Mouse (Mus musculus): Measurements from ENCODE around the gene Otud4. TPM values are rescaled to one million over a fixed set of nuclear protein-coding genes. Genes with fewer than 3 reads are reported as not detected.
A peak's percentile ranks its signal among the peaks of the same experiment; 100 is the strongest.
"Not testable (repeated sequence)": the region's sequence is repeated elsewhere in the genome, so short reads cannot be mapped to it uniquely, and the experiment has no call there.

Gene Otud4
- polyA plus RNA-seq, 1 experiment from 2014 or later = 8.0 TPM

GRCm38 (mm10) chr8:79649569-79649968, 10.2 kb downstream of the Otud4 start:
- no peak for TF ChIP-seq CTCF (IDR thresholded peaks at IDR 0.05)
- no peak for TF ChIP-seq EP300 (IDR thresholded peaks at IDR 0.05)
- H3K4me1 ChIP-seq (ENCODE audit: insufficient read depth, low read depth, low read length) = no peaks in the 10 kb centered on the region
- H3K27me3 ChIP-seq (replicated peaks; ENCODE audit: insufficient read depth, low read length) = no peaks in the 10 kb centered on the region
- H3K9ac ChIP-seq (replicated peaks; ENCODE audit: low read depth) = no peak overlapping the region
- no peaks in the 10 kb centered on the region for H3K9me3 ChIP-seq (ENCODE audit: low read length)
- DNase-seq (ENCODE audit: low spot score) (peak; percentile 58), ATAC-seq (peak; percentile 82)
- 56% methylated on average over 4 of the region's 4 CpGs for WGBS
- peaks cover 4% of the 10 kb centered on the region; the same call in 1 of the 2 replicates for H3K36me3 ChIP-seq (ENCODE audit: insufficient read depth, low read length)
- no peak overlapping the region for H3K4me3 ChIP-seq (ENCODE audit: low read depth, low read length)
- no peak overlapping the region for H3K4me2 ChIP-seq (replicated peaks; ENCODE audit: low read depth, low read length)
- H3K27ac ChIP-seq (ENCODE audit: low read length) = peak overlapping the region; percentile 58

DNA sequence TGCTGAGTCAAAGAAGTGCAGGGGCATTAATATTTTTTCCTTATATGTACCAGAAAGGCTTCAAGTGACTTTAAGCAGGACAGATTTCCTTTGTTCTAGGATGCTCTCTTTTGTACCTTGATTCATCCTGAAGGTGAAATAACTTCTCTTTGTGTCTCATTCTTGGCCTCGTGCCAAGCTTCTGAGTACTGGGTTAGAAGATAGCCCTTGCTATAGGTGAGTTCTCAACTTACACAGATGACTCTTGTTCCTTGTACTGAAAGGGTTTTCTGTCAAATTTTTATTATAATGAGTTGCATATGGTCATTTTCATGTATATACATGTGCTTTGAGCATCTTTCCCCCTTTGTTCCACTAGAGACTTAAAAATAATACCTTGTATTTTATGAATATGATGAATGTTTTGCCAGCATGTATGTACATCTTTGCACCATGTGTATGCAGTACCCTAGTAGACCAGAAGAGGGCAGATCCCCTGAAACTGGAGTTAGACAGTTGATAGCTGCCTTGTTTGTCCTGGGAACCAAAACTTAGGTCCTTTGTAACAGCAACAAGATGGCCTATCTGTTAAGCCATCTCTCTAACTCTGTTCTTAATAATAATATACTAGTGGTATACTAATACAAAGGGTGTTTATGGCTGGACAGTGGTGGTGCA, 10.9 kb downstream of the Otud4 start:
- TF ChIP-seq CTCF (IDR thresholded peaks at IDR 0.05) = peak; percentile 69
- no peak for TF ChIP-seq EP300 (IDR thresholded peaks at IDR 0.05)
- peaks cover 4% of the 10 kb centered on the region; the same call in 1 of the 2 replicates for H3K36me3 ChIP-seq (ENCODE audit: insufficient read depth, low read length)
- no peaks in the 10 kb centered on the region for H3K4me1 ChIP-seq (ENCODE audit: insufficient read depth, low read depth, low read length)
- no peak overlapping the region for H3K4me2 ChIP-seq (replicated peaks; ENCODE audit: low read depth, low read length)
- DNase-seq (ENCODE audit: low spot score) (peak; percentile 35), ATAC-seq (no peak)
- H3K9me3 ChIP-seq (ENCODE audit: low read length) = no peaks in the 10 kb centered on the region
- 91% methylated on average over 1 of the region's 1 CpGs for WGBS
- no peaks in the 10 kb centered on the region for H3K27me3 ChIP-seq (replicated peaks; ENCODE audit: insufficient read depth, low read length)
- no peak overlapping the region for H3K4me3 ChIP-seq (ENCODE audit: low read depth, low read length)
- no peak overlapping the region for H3K9ac ChIP-seq (replicated peaks; ENCODE audit: low read depth)
- H3K27ac ChIP-seq (ENCODE audit: low read length) = peak overlapping the region; percentile 58; the same call in 1 of the 2 replicates

GRCm38 (mm10) chr8:79653736-79654135, 14.3 kb downstream of the Otud4 start:
- no peaks in the 10 kb centered on the region for H3K4me1 ChIP-seq (ENCODE audit: insufficient read depth, low read depth, low read length)
- ATAC-seq = no peak
- no peak overlapping the region for H3K27ac ChIP-seq (ENCODE audit: low read length)
- H3K9me3 ChIP-seq (ENCODE audit: low read length) = no peaks in the 10 kb centered on the region
- no peaks in the 10 kb centered on the region for H3K27me3 ChIP-seq (replicated peaks; ENCODE audit: insufficient read depth, low read length)
- H3K9ac ChIP-seq (replicated peaks; ENCODE audit: low read depth) = no peak overlapping the region
- no peaks in the 10 kb centered on the region; the same call in 1 of the 2 replicates for H3K36me3 ChIP-seq (ENCODE audit: insufficient read depth, low read length)
- H3K4me2 ChIP-seq (replicated peaks; ENCODE audit: low read depth, low read length) = no peak overlapping the region
- DNase-seq (ENCODE audit: low spot score) = no peak
- WGBS = 74% methylated on average over 4 of the region's 4 CpGs
- no peak for TF ChIP-seq CTCF (IDR thresholded peaks at IDR 0.05)
- TF ChIP-seq EP300 (IDR thresholded peaks at IDR 0.05) = no peak
- no peak overlapping the region for H3K4me3 ChIP-seq (ENCODE audit: low read depth, low read length)

GRCm38 (mm10) chr8:79658715-79659114, 19.3 kb downstream of the Otud4 start:
- H3K36me3 ChIP-seq (ENCODE audit: insufficient read depth, low read length) = peaks cover 20% of the 10 kb centered on the region
- 90% methylated on average over 4 of the region's 4 CpGs for WGBS

DNA sequence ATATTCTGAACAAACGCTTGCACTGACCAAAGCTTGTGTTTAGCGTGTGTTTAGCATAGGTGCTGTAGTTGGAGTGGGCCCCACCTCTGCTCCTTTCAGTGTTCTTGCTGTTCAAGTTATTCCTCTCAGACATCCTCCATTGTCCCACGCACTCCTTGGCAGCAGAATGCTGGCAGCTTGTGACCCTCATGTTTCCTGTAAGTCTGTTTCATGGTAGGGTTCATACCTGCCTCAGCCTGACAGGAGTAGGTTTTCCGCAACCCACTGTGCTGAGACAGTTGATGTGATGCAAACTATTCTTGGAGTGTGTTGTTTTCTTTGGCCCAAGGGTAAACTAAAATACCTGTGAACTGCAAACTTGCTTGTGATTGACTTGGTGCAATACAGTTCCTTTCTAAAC, 37.0 kb downstream of the Otud4 start:
- DNase-seq (ENCODE audit: low spot score) (no peak), ATAC-seq (no peak)
- Histone ChIP-seq H3K9ac (replicated peaks; ENCODE audit: low read depth) (no peak overlapping the region), H3K4me2 (replicated peaks; ENCODE audit: low read depth, low read length) (no peak overlapping the region), H3K9me3 (ENCODE audit: low read length) (no peaks in the 10 kb centered on the region), H3K4me1 (ENCODE audit: insufficient read depth, low read depth, low read length) (no peaks in the 10 kb centered on the region), H3K4me3 (ENCODE audit: low read depth, low read length) (no peak overlapping the region), H3K36me3 (ENCODE audit: insufficient read depth, low read length) (peaks cover 11% of the 10 kb centered on the region; the same call in 1 of the 2 replicates), H3K27ac (ENCODE audit: low read length) (no peak overlapping the region), H3K27me3 (replicated peaks; ENCODE audit: insufficient read depth, low read length) (no peaks in the 10 kb centered on the region)
- WGBS = 76% methylated on average over 4 of the region's 4 CpGs
- no peak for TF ChIP-seq CTCF (IDR thresholded peaks at IDR 0.05)
- no peak for TF ChIP-seq EP300 (IDR thresholded peaks at IDR 0.05)

More at GRCm38 (mm10) chr8:79658715-79659114, 19.3 kb downstream of the Otud4 start:
- not testable (repeated sequence) for H3K27ac ChIP-seq (ENCODE audit: low read length); H3K4me2 ChIP-seq (replicated peaks; ENCODE audit: low read depth, low read length); DNase-seq (ENCODE audit: low spot score); H3K4me3 ChIP-seq (ENCODE audit: low read depth, low read length); H3K27me3 ChIP-seq (replicated peaks; ENCODE audit: insufficient read depth, low read length); ATAC-seq; H3K9ac ChIP-seq (replicated peaks; ENCODE audit: low read depth); H3K4me1 ChIP-seq (ENCODE audit: insufficient read depth, low read depth, low read length); H3K9me3 ChIP-seq (ENCODE audit: low read length)

GRCm38 (mm10) chr8:79679005-79679404, 39.6 kb downstream of the Otud4 start:
- 65% methylated on average over 5 of the region's 5 CpGs for WGBS
- Histone ChIP-seq H3K4me2 (replicated peaks; ENCODE audit: low read depth, low read length) (no peak overlapping the region), H3K27me3 (replicated peaks; ENCODE audit: insufficient read depth, low read length) (no peaks in the 10 kb centered on the region), H3K4me3 (ENCODE audit: low read depth, low read length) (no peak overlapping the region), H3K9ac (replicated peaks; ENCODE audit: low read depth) (no peak overlapping the region), H3K27ac (ENCODE audit: low read length) (no peak overlapping the region), H3K36me3 (ENCODE audit: insufficient read depth, low read length) (peaks cover 4% of the 10 kb centered on the region; the same call in 1 of the 2 replicates), H3K4me1 (ENCODE audit: insufficient read depth, low read depth, low read length) (no peaks in the 10 kb centered on the region), H3K9me3 (ENCODE audit: low read length) (no peaks in the 10 kb centered on the region)
- ATAC-seq (peak; percentile 21; the same call in 1 of the 2 replicates), DNase-seq (ENCODE audit: low spot score) (no peak)
- no peak for TF ChIP-seq CTCF (IDR thresholded peaks at IDR 0.05)
- no peak for TF ChIP-seq EP300 (IDR thresholded peaks at IDR 0.05)

GRCm38 (mm10) chr8:79680083-79680482, 40.7 kb downstream of the Otud4 start:
- H3K36me3 ChIP-seq (ENCODE audit: insufficient read depth, low read length) = peaks cover 12% of the 10 kb centered on the region; the same call in 1 of the 2 replicates
- H3K4me3 ChIP-seq (ENCODE audit: low read depth, low read length) = peak overlapping the region; percentile 45; the same call in 1 of the 2 replicates
- not testable (repeated sequence) for H3K27me3 ChIP-seq (replicated peaks; ENCODE audit: insufficient read depth, low read length); H3K9me3 ChIP-seq (ENCODE audit: low read length); H3K9ac ChIP-seq (replicated peaks; ENCODE audit: low read depth); DNase-seq (ENCODE audit: low spot score); ATAC-seq; H3K4me1 ChIP-seq (ENCODE audit: insufficient read depth, low read depth, low read length); H3K27ac ChIP-seq (ENCODE audit: low read length)
- H3K4me2 ChIP-seq (replicated peaks; ENCODE audit: low read depth, low read length) = peak overlapping the region; percentile 65
- 29% methylated on average over 10 of the region's 10 CpGs for WGBS
